Mouse (Mus musculus): ENCODE measurements around the gene Ubap2l.

DNA sequence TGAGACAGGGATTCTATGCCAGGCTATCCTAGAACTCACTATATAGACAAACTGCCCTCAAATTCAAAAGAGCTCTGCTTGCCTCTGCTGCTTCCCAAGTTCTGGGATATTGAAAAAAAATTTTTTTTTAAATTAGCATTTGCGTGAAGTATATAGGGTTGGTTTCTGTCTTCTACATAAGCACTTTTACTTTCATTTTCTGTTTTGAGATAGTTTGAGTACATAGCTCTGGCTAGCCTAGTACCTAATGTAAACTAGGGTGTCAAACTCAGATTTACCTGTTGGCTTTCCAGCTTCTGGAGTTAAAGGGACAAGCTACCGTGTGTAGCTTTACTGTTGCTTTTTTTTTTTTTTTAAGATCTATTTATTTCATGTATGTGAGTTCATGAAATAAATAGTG lies 49.2 kb upstream of the Ubap2l start:
- TF ChIP-seq CTCF (IDR thresholded peaks at IDR 0.05; ENCODE audit: insufficient read depth, low read length) (no peak), POLR2A (IDR thresholded peaks at IDR 0.05; ENCODE audit: borderline replicate concordance, extremely low read depth, low read depth, low read length) (no peak)

Measured in lung, adult 2 months (tissue).